Mouse (Mus musculus) CD4-positive helper T cell, adult 2 months (primary cell): ENCODE measurements around the gene Samd10.

Source experiments
- DNase-seq: peaks from one replicate; pipeline ENCODE4 v3.0.0-alpha.2; 2012; ENCODE audit warnings: low read depth, missing footprints, low spot score

Samd10 gene

GRCm38 (mm10) chr2:181577126-181577525 lies 21.9 kb downstream of the Samd10 start:
- no peak for DNase-seq

GRCm38 (mm10) chr2:181576613-181577012 lies 22.4 kb downstream of the Samd10 start:
- DNase-seq, result no peak

GRCm38 (mm10) chr2:181574921-181575545 lies 24.0 kb downstream of the Samd10 start:
- DNase-seq, result no peak

DNA sequence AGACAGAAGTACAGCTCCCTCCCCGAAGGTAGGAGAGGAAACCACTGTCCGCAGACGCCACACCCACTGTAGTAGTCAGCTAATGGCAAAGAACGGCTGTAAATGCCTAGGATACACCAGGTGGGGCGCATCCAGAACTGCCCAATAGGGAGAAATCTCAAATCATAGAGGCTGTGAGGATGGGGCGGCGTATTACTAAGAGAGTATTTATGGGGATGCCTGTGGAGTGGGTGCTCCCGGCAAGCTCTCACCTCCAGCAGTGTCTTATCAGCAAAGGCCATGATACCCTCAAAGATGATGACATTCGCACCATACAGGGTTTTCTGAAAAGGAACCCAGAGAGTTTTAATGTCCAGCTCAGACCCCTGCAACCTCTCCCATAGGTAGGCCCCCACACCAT lies 25.1 kb downstream of the Samd10 start:
- DNase-seq, result no peak

DNA sequence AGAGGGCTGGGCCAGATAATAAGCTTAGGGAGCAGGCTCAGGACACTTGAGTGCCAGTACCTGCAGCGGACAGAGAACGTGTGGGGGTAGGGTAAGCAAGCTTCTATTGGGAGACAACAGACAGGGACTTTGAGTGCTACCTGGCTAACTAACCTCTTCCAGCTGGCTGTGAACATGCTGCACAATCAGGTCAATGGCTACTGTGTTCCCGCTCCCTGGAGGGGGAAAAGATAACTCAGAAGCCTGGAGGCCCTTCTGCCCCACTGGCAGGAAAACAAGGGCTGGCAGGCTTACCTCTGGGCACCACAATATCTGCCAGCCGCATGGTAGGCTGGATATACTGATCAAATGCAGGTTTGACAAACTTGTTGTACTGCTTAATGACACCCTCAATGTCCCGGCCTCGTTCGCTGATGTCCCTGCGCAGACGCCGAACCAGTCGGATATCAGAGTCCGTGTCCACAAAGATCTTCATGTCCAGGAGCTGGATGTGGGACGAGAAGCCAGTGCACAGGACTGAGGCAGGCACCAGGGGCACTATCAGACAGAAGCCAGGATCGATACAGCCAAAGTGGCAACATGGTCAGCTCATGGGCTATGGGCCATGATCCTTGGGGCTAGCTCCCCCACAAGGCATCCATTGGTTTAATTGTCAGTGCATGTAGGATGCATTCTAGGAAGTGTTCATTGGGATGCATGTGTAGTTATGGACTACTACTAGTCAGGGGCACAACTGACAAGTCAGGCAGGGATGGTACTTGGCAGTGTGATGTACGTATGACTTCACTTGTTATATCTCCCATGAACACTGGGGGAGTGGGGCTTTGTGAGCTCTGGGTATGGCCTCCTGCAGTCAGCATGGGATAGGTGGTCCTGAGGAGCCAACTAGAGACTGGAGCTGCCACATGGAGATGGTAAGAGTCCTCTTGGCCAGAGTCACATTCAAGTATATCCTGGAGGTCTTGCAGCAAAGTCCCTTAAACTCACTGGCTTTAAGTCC lies 25.8 kb downstream of the Samd10 start:
- no peak for DNase-seq

DNA sequence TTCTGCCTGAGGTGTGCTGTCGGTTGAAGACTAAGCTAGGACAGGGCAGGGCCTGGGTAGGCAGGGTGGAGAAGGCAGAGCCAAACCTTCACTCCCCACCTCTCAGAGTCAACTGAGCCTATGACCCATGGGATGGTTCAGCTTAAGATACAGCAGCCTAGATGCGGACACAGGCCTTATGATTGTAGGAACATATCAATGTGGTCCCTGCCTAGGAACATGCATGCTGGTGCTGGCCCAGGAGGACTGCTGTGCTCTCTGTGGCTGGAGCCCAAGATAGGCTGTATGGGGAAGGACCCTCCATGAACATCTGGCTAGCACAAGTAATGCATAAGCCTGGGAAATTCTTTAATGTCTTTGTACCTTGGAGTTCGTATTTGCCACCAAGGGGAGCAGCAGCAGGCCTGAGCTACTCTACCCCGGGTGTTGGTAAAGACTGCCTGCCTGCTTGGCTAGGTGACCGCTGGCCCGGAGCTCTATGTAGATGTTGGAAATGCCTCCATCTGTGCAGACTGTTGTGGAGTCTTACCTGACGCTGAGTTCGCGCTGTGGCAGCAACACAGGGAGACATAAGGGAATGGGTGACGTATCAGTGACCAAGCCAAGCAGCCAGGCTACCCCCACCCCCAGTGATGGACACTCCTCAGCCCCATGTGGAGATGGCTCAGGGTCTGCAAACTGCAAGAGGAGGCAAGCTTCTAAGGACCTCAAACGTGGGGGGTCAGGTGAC lies 26.9 kb downstream of the Samd10 start:
- no peak for DNase-seq

GRCm38 (mm10) chr2:181570921-181571595 lies 28.0 kb downstream of the Samd10 start:
- no peak for DNase-seq

- no peak for DNase-seq
These were observed 28.6 kb downstream of the Samd10 start for GRCm38 (mm10) chr2:181570375-181570774.

DNA sequence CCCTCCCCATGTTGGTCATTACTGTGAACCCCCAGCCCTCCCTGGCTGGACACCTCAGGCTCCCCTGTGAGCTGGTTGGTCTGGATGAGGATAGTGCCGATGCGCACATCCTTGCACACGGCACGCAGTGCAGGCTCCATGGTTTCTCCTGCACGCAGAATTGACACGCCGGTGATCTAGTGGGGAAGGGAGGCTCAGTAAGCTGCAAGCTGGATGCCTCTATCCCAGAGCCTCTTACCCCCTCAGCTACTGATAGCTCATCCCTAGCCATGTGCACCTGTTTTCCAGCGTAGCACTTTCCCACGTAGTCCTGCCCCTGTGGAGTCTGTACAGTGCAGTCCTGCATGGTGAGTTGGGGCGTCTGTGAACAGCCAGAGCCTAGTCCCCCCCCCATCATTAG lies 29.2 kb downstream of the Samd10 start:
- DNase-seq, result no peak

DNA sequence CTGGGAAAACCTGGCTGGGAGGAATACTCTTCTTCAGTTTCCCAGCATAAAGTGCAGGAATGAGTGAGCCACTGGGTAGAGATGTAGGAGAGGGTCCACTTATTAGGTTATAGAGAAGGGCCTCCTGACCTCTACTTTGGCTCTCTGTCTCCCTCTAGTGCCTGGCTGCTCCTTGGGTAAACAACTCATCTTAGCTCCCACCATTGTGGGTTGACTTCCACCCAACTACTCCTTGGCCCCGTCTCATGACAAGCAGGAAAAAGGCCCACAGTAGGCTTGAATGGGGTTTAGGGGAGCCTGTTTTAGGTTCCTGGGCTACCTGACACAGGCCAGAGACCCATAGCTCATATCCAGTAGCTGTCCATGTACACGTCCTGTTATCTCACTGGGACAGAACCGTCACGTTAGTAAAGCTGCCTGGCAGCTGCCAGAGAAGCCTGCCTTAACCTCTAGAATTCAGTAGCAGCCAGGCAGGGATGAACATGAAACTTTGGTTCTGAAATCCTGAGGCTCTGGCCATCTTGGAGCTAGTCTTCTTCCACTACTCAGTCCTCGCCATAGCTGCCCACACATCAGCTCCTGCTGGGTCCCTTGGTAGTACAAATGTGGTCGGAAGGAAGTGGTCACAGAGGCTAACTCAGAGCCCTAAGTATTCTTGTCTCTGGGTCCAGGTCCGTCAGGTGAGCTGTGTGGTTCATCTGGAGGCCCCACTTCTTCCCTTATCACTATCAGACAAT lies 30.6 kb downstream of the Samd10 start:
- peak; percentile 59 for DNase-seq

- DNase-seq, result no peak
These were observed 31.7 kb downstream of the Samd10 start for GRCm38 (mm10) chr2:181567338-181567737.

- DNase-seq, result no peak
These were observed 45.2 kb downstream of the Samd10 start for GRCm38 (mm10) chr2:181553772-181554171.

DNA sequence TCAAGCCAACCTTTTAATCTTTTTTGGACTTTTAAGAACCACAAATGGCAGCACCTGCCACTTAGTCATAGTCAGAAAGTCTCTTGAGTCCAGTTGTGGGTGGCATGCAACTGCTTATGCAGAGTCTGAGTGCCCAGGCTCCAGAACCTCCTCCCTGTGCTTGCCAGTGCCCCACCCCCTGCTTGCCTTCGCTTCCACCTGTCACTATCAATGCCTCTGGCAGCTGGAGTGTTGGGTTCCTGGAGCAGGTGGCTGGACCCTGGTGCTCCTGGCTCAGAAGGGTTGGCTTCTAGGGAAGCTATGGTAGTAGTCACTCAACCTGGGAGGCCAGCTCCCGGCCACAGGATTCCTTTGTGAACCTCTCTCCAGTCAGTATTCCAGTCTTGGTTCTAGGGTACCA lies 48.8 kb downstream of the Samd10 start:
- DNase-seq, result no peak

GRCm38 (mm10) chr2:181548682-181549081 lies 50.3 kb downstream of the Samd10 start:
- DNase-seq, result no peak

DNA sequence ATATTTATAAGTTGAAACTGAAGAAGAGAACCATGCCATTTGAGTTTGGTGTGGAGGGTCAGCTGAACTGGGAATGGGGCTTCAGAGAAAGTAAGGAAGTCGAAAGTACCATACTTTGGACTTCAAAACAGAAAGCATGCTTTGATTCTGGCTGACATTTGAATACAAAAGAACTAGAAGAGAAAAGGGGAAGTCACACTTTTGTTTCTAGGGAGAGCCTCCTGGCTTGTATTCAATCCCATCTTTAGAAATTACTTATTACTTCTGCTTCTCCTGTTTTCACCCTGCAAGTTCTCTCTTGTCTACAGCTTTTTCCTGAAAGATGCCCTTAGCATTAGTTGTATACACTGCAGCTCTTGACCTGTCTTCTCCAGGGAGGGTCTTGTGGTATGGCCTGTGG lies 50.8 kb downstream of the Samd10 start:
- DNase-seq, result no peak

GRCm38 (mm10) chr2:181546142-181546541 lies 52.9 kb downstream of the Samd10 start:
- DNase-seq, result no peak
